Mouse (Mus musculus): ENCODE data around the gene Sec13. TPM values are rescaled to one million over a fixed set of nuclear protein-coding genes. Genes with fewer than 3 reads are reported as not detected.

The Sec13 gene
- total RNA-seq, 2 experiments from 2014 or later, result 87.3 to 140 TPM

Other genes with a start within 250 kb of the Sec13 start
- 0.37 TPM in 1 of 2 replicates, not detected in the other for gene Prrt3, start 238.8 kb downstream of the Sec13 start, total RNA-seq (2014; fragmentation: Nextera tagmentation)
- gene Prrt3, start 238.8 kb downstream of the Sec13 start, total RNA-seq (2017), result not detected in 2 replicates
- gene Emc3, start 209.1 kb downstream of the Sec13 start, total RNA-seq (2014; fragmentation: Nextera tagmentation), result 49.4 and 61.7 TPM in 2 replicates
- gene Emc3, start 209.1 kb downstream of the Sec13 start, total RNA-seq (2017), result 28.3 and 43.9 TPM in 2 replicates
- gene Fancd2, start 209.1 kb downstream of the Sec13 start, total RNA-seq (2014; fragmentation: Nextera tagmentation), result 35.7 and 47.0 TPM in 2 replicates
- gene Fancd2, start 209.1 kb downstream of the Sec13 start, total RNA-seq (2017), result 31.3 and 43.7 TPM in 2 replicates
- 0.37 TPM in 1 of 2 replicates, not detected in the other for gene Fancd2os, start 140.0 kb downstream of the Sec13 start, total RNA-seq (2014; fragmentation: Nextera tagmentation)
- not detected in 2 replicates for gene Fancd2os, start 140.0 kb downstream of the Sec13 start, total RNA-seq (2017)
- gene Brk1, start 136.0 kb downstream of the Sec13 start, total RNA-seq (2014; fragmentation: Nextera tagmentation), result 136 and 142 TPM in 2 replicates
- 68.2 and 68.8 TPM in 2 replicates for gene Brk1, start 136.0 kb downstream of the Sec13 start, total RNA-seq (2017)
- 12.5 and 15.2 TPM in 2 replicates for gene Vhl, start 116.8 kb downstream of the Sec13 start, total RNA-seq (2014; fragmentation: Nextera tagmentation)
- gene Vhl, start 116.8 kb downstream of the Sec13 start, total RNA-seq (2017), result 7.8 and 8.6 TPM in 2 replicates
- gene Irak2, start 102.3 kb downstream of the Sec13 start, total RNA-seq (2014; fragmentation: Nextera tagmentation), result 18.6 and 21.6 TPM in 2 replicates
- gene Irak2, start 102.3 kb downstream of the Sec13 start, total RNA-seq (2017), result 30.4 and 37.3 TPM in 2 replicates
- 48.5 and 69.9 TPM in 2 replicates for gene Tatdn2, start 43.7 kb downstream of the Sec13 start, total RNA-seq (2014; fragmentation: Nextera tagmentation)
- gene Tatdn2, start 43.7 kb downstream of the Sec13 start, total RNA-seq (2017), result 152 and 155 TPM in 2 replicates
- gene Ghrl, start 20.9 kb downstream of the Sec13 start, total RNA-seq (2014; fragmentation: Nextera tagmentation), result not detected in 2 replicates
- not detected in 2 replicates for gene Ghrl, start 20.9 kb downstream of the Sec13 start, total RNA-seq (2017)

All from megakaryocyte-erythroid progenitor cell, adult 5-6 weeks (primary cell).